Mouse (Mus musculus) brain, embryonic 14.5 days (tissue): Measurements from ENCODE around the gene Pak2. TPM values are rescaled to one million over a fixed set of nuclear protein-coding genes. Genes with fewer than 3 reads are reported as not detected.

ENCODE experiments used
- DNase-seq: peaks from one replicate; pipeline ENCODE4 v3.0.0-alpha.2; 2011; ENCODE audit warnings: low read depth
- CTCF ChIP-seq: fragments of 200-500 bp; IDR thresholded peaks from 2 replicates; pipeline ENCODE4 v1.5.1; 2012; ENCODE audit warnings: inconsistent platforms, mild to moderate bottlenecking, moderate library complexity, borderline replicate concordance; ENCODE audit not compliant: insufficient read depth, insufficient read length; ENCODE audit errors: extremely low read depth
- POLR2A ChIP-seq: fragments of 200-500 bp; IDR thresholded peaks from 2 replicates; pipeline ENCODE4 v1.6.1; 2012; ENCODE audit warnings: mild to moderate bottlenecking, inconsistent platforms, borderline replicate concordance; ENCODE audit not compliant: poor library complexity, insufficient read depth, insufficient read length, severe bottlenecking; ENCODE audit errors: extremely low read depth
- polyA plus RNA-seq: library from polyadenylated mRNA; depleted of rRNA; stranded (reverse); fragments of >200 nt; gene quantifications from 2 replicates; pipeline ENCODE4 v1.2.3, GENCODE M21; 2012

The Pak2 gene
- polyA plus RNA-seq, 1 experiment = 39.0 TPM

DNA sequence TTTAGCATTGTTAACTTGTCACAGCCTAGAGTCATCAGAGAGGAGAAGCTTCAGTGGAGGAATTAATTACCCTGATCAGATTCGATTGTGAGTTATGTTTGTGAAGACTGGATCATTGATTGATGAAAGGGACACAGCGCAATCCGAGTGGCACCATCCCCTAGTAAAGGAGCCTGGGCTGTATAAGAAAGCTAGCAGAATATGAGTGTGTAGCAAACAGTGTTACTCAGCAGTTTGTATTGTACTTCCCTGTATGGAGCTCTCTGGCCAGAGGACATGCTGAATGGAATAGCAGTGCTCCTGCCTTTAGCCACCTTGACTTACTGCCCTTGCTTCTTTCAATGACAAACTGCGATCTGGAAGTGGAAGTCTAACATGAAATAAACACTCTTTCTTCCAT is 68.8 kb downstream of the Pak2 start:
- DNase-seq = no peak
- TF ChIP-seq POLR2A (no peak), CTCF (no peak)

DNA sequence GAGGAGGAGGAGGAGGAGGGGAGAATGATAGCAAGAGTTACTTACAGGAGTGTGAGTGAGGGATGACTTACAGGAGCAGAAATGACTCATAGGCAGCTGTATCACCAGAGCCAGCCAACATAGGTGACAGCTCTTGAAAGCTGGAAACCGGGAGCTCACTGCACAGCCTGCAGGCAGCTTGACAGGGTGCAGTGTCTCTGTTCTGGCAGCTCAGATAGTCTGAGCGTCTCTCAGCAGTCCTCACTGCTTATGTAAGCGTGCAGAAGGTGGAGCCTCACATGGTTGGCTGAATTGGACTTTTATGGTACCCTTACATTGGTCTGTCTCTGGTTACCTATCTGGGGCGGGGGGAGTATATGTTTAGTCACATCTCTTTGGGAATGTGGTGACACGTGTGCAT is 69.2 kb downstream of the Pak2 start:
- peak; percentile 9 for DNase-seq
- TF ChIP-seq CTCF (no peak), POLR2A (no peak)

DNA sequence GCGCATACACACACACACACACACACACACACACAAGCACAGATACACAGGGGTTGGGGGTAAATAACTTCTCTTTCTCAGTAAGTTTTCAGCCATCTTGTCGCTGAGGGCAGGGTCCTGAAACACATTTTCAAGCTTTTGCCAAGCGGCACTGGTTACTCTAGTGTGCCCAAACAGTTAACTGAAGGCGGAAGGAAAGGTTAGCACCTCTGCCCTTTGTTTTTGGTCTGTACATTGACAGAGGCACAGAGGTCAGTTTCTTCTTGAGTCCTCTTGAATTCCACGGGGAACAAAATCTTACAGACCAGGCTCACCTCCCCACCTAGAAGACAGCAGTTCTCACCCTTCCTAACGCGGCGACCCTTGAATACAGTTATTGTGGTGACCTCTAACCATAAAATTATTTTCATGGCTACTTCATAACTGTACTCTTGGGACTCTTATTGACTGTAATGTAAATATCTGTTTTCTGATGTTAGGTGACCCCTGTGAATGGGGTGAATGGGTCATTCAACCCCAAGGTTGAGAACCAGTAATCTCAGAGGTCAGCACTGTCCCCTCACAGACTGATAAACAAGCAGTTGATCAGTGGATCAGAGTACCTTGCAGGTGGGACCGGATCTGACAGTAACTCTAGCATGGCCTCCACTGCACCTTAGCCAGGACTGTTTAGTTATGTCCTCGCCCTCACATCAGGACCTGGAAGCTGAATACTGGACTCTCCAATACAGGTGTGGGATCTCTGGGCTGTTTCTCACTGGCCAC is 70.4 kb downstream of the Pak2 start:
- TF ChIP-seq POLR2A = no peak
- TF ChIP-seq CTCF = no peak
- no peak for DNase-seq

DNA sequence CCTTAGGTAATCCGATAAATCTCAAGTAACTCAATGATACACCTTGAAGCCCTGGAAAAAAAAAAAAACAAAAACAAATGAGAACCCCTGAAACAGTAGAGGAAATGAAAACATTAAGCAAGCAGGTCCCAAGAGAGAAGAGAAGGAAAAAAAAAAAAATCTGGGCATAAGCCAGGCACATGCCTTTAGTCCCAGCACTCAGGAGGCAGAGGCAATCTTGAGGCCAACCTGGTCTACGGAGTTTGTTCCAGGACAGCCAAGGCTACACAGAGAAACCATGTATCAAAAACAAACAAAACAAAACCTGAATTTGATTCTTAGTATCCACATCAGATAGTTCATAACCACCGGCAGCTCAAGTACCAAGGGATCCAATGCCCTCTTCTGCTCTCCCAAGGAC is 74.4 kb downstream of the Pak2 start:
- TF ChIP-seq CTCF (no peak), POLR2A (no peak)
- DNase-seq = no peak

DNA sequence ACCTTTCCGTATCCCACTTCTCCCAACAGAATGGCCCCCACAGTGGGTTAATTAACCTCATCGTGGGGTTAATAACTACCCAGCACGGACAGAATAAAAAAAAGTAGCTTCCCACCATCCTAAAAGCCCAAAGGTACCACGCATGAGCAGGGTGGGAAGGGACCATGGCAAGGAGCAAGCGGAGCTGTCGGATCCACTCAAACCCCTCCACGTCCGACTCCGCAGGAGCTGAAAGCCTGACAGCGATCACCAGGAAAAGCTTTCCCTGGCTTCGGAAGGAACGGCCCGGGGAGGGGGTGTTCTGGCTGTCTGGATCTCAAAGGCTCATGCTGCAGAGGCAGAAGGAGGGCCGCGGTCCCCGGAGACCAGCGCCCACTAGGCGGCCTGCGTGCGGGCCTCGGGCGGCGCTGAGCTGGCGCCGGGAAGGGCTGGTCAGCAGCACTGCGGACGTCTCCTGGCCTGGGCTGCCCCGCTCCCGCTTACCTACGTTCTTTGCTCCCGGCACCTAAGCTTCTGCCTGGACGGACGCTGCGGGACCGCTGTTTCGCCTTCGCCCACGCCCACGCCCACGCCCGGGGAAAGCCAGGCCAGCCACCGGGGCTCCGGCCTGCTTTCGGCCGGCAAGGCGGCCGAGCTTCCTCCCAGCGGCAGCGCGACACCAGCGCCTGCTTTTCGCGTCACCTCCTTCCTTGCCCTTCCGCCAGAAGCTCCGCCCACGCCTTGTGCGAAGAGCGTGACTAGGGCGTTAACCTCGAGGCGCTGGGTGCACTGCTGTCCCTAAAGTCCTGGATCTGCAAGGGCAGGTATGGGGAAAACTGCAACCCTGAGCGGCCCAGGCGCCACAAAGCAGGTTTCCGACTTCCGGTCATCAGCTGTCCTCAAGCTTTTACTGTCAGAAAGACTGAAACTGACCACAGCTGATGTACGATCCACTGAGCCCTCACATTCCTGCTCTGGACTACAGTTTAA is 76.3 kb downstream of the Pak2 start, which contains the start of gene Senp5:
Senp5 (minus strand) TSS at position 779 of the 969 bp plus-strand sequence.
- TF ChIP-seq POLR2A (peak; percentile 94), CTCF (no peak)
- DNase-seq = peak; percentile 97

DNA sequence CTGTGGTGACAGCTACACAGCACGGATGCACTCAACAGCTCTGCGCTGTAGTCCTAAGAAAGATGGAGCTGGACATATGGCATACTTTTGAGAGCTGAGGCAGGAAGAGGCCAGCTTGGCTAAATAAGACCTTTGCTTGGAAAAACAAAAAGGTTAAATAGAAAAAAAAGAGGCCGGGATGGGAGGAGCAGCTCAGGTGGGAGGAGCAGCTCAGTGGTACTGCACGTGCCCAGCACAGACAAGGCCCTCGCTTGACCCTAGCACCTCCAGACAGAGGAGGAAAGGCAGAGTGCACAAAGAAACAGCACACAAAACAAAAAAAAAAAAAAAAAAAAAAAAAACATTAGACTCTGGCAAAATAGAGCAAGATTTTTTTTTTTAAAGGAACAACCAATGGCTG is 82.8 kb downstream of the Pak2 start:
- TF ChIP-seq CTCF = no peak
- no peak for TF ChIP-seq POLR2A
- no peak for DNase-seq

DNA sequence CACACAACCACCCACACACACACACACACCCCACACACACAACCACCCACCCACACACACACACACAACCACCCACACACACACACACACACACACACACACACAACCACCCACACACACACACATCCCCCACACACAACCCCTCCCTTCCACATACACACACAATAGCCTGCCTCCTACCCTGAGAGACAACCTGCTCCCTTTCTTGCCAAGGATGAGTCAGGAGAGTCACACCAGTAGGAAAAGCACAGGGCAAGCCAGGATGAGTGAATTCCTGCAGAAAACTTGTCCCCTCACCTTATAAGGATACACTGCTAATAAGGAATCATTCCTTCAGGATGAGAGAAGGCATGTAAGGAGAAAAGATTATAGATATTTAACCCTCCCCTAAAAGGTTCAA is 85.2 kb downstream of the Pak2 start:
- DNase-seq = no peak
- TF ChIP-seq POLR2A = no peak
- no peak for TF ChIP-seq CTCF

DNA sequence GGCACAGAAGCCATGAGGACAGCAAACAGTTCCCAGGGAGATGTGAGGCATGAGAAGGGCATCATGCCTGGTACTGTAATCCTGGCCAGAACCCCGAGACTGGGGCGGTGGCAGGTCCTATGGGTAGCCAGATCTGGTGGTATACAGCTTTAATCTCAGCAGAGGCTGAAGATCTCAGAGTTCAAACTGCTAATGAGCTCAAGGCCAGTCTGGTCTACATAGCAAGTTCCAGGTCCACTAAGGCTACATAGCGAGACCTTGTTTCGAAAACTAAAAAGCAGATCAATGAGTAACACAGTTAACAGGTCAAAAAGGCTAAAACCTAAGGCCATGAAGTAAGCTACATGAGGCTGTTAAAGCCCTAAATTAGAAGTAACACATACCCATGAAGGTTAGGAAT is 85.9 kb downstream of the Pak2 start:
- no peak for DNase-seq
- TF ChIP-seq CTCF = no peak
- no peak for TF ChIP-seq POLR2A

DNA sequence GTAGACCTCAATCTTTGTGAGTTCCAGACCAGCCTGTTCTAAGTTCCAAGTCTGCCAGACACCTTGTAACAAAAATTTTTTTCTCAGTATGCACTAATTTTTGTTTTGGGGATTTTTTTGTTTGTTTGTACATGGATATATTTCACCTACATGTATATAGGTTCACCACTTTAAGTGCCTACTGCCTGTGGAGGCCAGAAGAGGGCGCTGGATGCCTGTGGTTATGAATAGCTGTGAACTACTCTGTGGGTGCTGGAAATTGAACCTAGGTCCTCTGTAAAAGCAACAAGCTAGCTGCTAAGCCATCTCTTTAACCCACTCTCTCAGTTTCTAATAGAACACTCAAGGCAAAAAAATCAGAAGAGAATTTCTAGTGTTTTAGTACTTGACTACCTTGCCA is 87.1 kb downstream of the Pak2 start:
- no peak for DNase-seq
- no peak for TF ChIP-seq POLR2A
- no peak for TF ChIP-seq CTCF

DNA sequence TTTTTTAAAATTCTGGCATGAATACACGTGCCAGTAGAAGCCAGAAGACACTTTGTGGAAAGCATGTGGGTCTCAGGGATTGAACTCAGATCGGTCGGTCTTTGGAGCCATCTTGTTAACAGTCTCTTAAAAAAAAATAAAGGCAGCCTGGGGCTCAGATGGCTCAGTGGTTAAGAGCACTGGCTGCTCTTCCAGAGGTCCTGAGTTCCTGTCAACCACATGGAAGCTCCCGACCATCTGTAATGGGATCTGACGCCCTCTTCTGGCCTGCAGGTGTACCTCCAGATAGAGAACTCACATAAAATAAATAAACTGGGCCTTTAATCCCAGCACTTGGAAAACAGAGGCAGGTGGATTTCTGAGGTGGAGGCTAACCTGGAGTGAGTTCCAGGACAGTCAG is 98.2 kb downstream of the Pak2 start:
- no peak for DNase-seq
- TF ChIP-seq POLR2A (no peak), CTCF (peak; percentile 6; the same call in 1 of the 2 replicates)

DNA sequence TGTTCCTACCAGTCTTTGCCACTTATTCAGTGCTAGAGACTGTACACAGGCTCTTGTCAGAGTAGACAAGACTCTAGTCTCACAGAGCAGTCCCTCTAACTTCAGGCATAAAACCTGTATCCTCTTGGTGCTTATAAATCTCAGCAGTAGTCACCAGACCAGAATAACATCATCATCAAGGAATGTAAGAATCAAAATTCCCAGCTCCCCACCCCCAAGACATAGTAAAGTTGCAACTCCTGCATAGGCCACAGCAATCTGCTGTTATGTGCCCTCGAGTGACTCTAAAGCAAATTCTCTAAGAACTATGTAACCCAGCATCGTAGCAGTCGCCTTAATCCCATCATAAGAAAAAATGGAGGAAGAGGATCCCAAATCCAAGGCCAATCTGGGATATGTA is 99.6 kb downstream of the Pak2 start:
- no peak for TF ChIP-seq CTCF
- TF ChIP-seq POLR2A = no peak
- no peak for DNase-seq
